Mouse (Mus musculus) left cerebral cortex, adult 18-20 months (tissue): ENCODE measurements around the gene Nle1. TPM values are rescaled to one million over a fixed set of nuclear protein-coding genes. Genes with fewer than 3 reads are reported as not detected.
A peak's percentile ranks its signal among the peaks of the same experiment; 100 is the strongest.

Experiments used
- DNase-seq, 2 experiments: peaks; one replicate each; pipeline ENCODE4 v3.0.0; 2021 to 2022; ENCODE audit warnings: low spot score in 2 of 2, mixed read lengths in 1 of 2
- total RNA-seq, 2 experiments: library from RNA; stranded (reverse); gene quantifications; 2 replicates each; pipeline ENCODE4 v1.2.3; 2021

Nle1 gene
- total RNA-seq, 2 experiments from 2014 or later = 37.2 to 41.6 TPM

DNA sequence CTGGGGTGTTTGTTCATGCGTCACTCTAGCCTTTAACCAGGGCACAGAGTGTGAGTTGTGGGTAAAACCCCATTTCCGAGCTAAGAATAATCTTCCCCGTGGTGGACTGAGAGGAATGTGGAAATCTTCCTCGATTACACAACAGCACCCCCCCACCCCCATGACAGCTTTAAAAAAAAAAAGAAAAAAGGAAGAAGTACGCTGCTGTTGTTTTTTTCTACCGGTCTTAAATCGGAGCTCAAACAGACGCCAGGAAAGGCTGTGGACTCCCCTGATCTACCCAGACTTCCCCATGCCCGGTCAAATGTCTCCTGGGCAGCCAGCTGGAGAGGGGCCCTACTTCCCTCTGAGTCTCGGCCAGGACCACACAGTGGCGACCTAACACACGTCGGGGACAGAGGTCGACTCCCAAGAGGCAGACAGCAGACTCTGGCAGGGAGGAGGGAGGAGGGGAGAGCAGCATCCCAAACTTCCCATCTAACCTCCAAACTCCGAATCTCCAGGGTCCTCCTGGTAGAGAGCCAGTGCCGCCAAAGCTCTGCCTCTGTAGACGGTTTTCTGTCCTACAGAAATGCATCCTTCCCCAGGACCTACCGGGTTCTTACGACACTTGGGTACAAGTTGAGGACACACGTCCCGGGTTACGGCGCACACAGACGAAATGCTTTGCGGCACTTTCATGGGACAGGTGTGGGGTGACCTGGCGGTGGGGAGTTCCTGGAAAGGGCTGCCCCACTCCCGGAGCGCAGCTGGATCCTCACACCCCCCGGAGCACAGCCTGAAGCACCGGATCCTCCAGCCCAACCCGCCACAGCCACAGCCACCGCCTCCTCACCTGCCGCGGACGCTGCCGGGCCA, 37.8 kb downstream of the Nle1 start:
- DNase-seq = peak in 1 of 2 experiments; percentile 41

DNA sequence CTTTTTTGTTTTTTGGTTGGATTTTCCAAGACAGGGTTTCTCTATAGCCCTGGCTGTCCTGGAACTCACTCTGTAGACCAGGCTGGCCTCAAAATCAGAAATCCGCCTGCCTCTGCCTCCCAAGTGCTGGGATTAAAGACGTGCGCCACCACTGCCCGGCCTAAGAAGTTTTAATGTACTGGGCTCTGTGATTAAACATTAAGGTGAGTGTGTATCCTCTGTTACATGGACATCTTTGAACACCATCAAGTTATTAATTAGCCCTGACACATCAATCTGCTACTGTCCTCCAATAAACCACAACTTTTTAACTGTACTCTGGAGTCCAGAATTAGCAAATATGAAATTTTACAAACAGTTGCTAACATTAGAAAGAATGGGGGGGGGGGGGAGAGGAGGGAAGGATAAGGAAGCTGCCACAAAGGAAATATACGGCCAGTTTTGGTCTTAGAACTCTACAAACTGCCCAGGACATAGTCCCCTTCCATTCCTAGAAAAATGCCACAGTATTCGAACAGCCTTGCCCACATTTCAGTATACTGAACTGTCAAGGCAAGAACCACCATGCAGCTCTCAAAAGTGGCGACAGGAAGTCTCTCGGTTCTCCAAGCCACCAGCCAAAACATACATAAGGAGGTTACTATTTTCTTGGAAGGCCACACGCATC, 38.6 kb downstream of the Nle1 start:
- DNase-seq = no peak

DNA sequence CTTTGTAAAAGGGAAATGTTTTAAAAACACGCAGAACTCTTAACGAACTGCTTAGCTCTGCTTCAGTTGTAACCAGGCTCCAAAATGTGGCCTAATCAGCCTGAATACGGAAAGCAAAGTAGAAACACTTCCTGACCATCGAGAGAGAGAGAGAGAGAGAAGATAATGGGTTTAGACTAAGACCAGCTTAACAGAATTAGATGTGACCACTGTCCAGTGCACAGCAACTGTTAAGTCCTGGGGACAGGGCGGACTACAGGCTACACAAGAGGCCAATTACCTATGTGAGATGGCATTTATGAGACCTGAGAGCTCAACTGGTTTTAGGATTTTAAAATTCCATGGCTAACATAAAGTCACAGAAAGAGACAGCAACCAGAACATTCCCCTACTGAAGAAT, 40.3 kb downstream of the Nle1 start:
- DNase-seq = no peak

DNA sequence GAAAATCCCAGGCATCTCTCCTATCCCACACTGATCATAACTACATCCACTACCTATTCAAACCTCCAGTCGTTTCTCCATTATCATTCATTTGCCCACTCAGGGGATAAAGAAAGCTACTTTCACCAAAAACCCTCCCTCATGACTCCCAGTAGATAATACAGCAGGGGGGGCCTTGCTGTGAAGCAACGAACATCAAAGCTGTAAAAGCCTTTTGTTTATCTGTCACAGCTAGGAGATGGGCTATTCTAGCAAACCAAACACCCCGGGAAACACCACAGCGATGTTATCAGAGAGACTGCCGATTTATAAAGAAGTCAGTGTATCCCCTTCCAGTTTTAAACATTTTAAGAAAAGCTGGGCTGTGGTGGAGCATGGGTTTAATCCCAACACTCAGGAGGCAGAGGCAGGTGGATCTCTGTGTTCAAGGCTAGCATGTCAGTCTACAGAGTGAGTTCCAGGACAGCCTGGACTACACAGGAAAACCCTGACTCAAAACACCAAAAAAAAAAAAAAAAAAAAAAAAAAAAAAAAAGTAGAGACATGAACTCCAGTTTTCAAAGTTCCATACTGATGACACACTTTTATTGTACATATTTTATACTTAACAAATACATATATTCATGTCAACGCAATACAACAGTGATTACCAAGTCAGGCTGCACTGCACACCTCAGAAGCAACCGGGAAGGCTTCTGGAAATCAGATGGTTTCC, 41.2 kb downstream of the Nle1 start:
- DNase-seq = no peak

DNA sequence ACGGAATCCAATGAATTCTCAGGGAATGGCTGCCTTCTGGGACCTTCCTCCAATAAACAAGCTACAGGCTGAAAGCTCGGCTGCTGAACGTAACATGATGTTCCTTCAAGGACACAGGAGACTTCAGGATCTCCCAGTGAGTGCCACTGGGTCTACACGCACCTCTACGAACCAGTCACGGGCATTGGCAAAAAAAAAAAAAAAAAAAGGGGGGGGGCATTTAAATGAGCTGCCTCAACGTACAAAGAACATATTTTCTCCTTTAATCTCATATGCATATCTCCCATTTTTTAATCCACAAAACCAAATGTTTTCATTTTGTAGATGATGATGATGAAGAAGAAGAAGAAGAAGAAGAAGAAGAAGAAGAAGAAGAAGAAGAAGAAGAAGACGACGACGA, 42.3 kb downstream of the Nle1 start:
- DNase-seq = no peak

DNA sequence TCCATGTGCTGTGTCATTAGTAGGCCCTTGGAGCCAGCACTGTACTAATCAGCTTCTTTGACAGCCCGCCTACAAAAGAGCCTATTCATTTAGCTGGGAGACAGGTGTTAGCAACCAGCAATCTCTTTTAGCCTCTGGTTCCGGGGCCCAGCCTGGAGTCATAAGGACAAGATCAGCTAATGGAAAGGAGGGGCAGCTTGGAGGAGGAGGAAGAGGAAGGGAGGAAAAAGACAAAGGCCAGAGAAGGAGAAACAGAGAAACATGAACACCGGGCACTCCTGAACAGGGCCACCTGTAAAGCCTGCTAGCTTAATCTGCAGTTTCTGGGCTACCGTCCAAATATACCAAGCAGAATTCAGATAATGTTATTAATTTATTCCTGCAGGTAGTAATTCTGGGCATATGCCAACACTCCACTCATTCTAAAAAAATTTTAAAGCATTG, 44.7 kb downstream of the Nle1 start:
- DNase-seq = no peak

DNA sequence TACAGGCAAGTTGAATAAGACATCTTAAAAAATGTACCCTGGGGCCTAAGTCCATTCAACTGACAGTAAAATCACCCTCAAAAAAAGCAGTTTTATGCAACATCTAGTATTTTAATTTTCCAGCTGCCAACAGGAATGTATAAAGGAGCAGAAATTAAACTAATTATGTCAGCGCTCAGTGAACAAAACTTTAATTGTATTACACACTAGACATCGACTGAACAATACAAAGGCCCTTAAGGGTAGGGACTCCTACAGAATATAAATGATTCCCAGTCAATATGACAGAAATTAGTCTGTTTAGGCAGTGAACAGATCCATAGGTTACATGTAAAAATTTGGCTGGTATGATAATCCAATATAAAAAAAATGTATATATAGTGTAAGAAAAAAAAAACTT, 45.2 kb downstream of the Nle1 start:
- no peak for DNase-seq

DNA sequence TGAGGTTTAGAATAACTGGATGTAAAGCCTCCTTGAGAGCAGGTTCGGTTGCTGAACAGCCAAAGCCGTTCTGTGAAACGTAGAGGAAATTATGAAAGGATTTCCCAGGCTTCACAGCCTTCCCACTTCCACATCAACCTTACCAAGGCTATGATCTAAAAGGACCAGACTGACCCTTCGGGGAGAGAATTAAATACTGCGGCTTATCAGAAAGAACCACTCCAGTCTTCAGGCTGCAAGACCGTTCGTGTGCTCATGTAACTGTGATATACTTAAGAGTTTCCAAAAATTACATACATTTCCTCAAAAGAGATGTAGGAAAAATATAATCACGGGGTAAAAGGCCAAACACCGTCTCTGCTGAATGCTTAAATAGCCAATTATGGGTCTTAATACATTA, 45.6 kb downstream of the Nle1 start:
- DNase-seq = no peak

DNA sequence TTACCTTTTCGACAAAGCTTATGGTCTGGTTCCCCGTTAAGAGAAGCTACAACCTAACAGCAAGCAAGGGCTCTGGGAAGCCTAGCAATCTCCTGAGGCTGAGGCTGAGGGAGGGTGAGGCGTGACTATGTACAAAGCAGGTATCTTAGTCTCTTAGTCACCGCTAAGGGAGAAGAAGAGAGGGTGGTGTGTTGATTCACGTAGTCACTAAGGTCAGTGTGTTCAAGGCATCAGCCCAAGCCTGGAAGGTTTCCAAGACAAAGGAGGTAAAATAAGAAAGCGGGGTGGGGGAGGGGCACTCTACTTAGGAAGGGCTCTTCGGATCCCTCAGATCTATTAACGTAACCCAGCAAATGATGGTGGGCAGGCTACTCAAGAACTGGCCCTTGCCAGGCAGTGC, 46.7 kb downstream of the Nle1 start:
- no peak for DNase-seq

DNA sequence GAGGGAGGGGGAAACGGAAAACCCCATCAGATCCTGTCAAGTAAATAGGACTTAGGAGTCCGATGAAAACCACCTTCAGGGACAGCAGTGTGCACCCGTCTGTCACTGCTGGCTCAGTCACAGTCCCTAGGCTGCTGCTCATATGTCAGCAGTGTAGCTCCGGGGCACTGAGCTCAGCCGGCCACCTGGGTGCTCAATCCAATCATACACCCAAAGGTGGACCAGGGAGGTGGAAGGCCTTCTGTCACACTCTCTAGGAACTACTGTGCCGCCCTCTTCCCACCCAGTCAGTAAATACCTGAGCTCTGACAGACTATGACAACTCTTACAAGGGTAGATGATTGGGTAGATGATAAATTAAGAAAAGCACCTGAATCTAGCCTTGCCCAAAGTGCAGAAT, 47.5 kb downstream of the Nle1 start:
- DNase-seq = no peak

DNA sequence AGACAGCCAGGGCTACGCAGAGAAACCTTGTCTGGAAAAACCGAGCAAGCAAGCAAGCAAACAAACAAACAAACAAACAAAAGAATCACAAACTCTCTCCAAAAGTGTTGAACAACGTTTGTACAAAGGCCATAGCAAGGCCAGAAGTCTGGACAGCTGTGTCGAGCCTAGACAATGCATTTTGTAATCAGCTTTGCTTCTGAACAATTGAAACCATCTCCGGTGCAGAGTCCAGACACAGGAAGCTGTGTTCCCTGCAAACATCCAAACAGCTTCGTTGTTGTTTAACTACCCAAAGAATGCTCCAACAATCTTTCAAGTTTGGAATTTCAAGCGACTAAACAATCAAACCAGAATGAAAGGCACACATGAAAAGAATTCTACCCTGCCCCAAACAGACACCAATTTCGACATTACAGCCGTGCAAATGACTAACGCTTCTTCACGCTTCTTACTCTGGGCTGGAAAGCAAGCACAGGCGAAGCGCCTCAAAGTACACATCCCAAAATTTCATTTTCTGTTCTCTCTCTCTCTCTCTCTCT, 50.8 kb downstream of the Nle1 start:
- DNase-seq = no peak

DNA sequence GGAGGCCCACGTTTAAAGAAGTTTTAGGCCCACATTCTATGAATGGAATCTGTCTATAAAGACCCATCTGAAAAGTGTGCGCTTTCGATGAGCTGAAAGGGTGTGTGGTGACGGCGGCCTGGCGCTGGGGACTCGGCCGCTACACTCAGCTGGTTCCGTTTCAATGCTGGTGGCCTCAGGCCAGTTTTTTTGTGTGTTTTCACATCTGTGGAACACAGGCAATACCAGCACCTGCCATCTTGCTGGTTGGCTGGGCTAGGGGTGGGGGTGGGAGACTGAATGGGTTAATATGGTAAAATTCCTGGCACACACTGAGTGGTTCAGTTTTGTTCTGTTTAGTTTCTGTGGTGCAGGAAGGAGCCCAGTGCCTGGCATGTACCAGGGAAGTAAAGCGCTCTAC, 52.2 kb downstream of the Nle1 start:
- DNase-seq = no peak

DNA sequence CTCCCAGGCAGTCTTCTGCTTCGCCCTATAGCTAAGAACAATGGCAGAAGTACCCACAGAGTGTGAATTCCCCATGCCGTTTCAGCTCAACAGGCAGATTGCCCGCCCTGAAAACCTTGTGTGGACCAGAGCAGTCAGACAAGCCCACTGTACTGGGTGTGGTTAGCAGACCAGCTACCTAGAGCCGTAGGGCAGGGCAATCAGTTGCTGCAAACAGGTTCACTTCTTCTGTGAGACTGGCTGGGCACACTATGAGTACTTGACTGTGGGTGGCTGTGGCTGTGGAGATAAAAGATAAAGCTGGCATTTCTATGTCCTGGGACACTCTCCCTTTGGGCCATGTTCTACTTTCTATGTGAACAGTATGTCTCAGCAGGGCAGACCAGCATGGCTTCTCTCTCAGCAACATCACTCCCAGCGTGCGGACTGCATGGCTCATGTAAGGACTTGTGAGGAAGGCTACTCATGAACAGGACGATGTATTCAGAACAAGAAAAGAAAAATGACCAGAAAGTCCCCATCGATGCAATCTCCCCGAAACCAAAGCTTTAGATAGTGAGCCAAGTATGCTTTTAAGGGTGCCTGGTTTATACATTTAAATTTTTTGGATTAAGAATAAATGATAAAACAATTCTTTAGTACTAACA, 52.8 kb downstream of the Nle1 start:
- no peak for DNase-seq

DNA sequence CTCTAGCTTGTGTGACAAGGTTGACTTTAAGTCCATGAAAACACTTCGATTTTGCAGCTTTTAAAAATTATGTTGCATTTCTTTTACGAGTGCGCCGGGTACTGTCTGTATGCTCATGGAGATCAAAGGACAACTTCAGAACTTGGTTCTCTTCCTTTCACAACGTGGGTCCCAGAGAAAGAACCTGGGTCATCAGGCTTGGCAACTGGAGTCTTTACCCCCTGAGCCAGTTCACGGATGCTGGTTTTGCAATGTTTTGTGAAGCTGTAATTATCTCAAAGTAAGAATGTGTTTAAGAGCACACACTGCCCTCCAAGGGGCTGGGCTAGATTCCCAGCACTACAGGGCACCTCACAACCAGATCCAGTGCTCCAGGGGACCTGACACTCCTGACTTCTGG, 54.1 kb downstream of the Nle1 start:
- no peak for DNase-seq

DNA sequence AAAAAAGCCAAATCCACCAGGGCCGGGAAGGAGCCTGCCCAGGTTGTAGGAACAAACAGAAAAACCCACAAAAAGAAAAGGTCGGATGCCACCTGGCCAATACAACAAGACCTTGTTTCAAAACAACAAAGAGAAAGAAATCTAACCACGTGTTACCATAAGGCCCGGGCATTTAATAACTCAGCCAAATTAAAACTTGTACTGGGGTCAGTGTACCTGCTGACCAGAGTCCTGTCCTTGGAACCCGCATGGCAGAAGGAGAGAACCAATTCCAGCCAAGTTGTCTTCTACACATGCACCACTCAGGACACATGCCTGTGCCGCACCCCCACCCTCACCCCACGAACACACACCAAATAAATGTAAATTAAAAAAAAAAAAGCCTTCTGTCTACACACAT, 55.3 kb downstream of the Nle1 start:
- DNase-seq = no peak

DNA sequence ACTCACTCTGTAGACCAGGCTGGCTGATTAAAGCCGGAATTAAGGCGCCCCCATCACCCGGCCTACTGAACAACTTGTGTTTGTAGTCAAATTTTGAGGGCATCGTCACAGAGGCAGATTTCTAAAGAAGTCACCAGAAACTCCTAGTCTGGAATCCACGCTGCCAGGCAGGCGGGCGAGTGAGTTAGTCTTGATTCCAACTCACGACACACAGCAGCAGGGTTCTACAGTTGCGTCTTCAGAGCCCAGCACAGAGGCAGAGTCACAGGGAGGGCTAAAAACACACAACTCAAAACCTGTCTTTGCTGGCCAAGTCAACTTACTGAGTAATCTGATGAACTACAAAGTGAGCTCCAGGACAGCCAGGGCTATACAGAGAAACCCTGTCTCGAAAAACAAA, 55.7 kb downstream of the Nle1 start:
- no peak for DNase-seq

DNA sequence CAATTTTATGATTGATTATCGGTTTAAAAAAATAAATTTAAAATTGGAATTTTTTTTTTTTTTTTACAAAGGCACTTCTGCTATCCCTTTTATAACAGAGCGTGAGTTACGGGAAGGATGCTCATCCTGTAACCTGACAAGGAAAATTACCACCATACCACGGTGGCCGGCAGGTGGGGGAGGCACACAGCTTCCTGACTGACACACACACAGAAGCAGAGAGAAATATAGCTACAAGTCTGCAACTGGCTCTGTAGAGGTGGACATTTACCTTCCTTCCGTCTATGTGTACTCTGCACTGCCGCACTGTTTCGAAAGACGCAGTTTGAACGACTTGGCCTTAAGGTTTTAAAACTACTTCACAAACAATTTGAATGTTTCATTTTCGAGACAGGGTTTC, 56.1 kb downstream of the Nle1 start:
- no peak for DNase-seq
